10 mouse cellular contexts compared by ENCODE assay signal in genomic region chr7:78884139-78884538, GRCm38 (mm10). TPM values are rescaled to one million over a fixed set of nuclear protein-coding genes. Genes with fewer than 3 reads are reported as not detected.
DNase-seq lines count a peak whose midpoint lies in the region; ATAC-seq lines count a peak whose summit lies in the region.
"Had no signal": no experiment of that assay in that cellular context is flagged by ENCODE, and none has a peak within 500 bp of the region (broad histone marks: within the 10 kb centered on the region; RNA-seq: fewer than 3 reads in every experiment).

No protein-coding gene starts in this region.

- peak overlapping the region; percentile 67 for H3K9ac ChIP-seq in midbrain, embryonic 16.5 days (ENCODE audit: low read depth, low read length)

- H3K27me3 ChIP-seq in hindbrain, embryonic 10.5 days (ENCODE audit: insufficient read depth, poor library complexity, severe bottlenecking) = peaks cover 63% of the 10 kb centered on the region
- H3K27me3 ChIP-seq in midbrain, embryonic 16.5 days (ENCODE audit: control insufficient read depth, insufficient read depth, low read depth, low read length) = no peaks in the 10 kb centered on the region

- H3K4me1 ChIP-seq in hindbrain, embryonic 10.5 days (replicated peaks) = peaks cover 64% of the 10 kb centered on the region
- peaks cover 45% of the 10 kb centered on the region for H3K4me1 ChIP-seq in midbrain, embryonic 16.5 days (ENCODE audit: control insufficient read depth, insufficient read depth, low read length)

- H3K4me3 ChIP-seq in hindbrain, embryonic 10.5 days = peak overlapping the region; percentile 33
- peak overlapping the region; percentile 75 for H3K4me3 ChIP-seq in midbrain, embryonic 16.5 days (ENCODE audit: low read depth, low read length)

- peak overlapping the region; percentile 61 for H3K4me2 ChIP-seq in midbrain, embryonic 16.5 days (ENCODE audit: low read length)

- H3K27ac ChIP-seq in hindbrain, embryonic 10.5 days = peak overlapping the region; percentile 68
- peak overlapping the region; percentile 95 for H3K27ac ChIP-seq in midbrain, embryonic 16.5 days (ENCODE audit: low read length)

- WGBS in hindbrain, embryonic 10.5 days = 7% methylated on average over 6 of the region's 6 CpGs
- WGBS in midbrain, embryonic 16.5 days = 4% methylated on average over 6 of the region's 6 CpGs

- no peaks in the 10 kb centered on the region for H3K9me3 ChIP-seq in hindbrain, embryonic 10.5 days
- no peaks in the 10 kb centered on the region for H3K9me3 ChIP-seq in midbrain, embryonic 16.5 days (replicated peaks; ENCODE audit: control insufficient read depth, low read length, poor library complexity, severe bottlenecking)

- H3K36me3 ChIP-seq in hindbrain, embryonic 10.5 days = no peaks in the 10 kb centered on the region
- H3K36me3 ChIP-seq in midbrain, embryonic 16.5 days (ENCODE audit: control insufficient read depth, insufficient read depth, low read length) = no peaks in the 10 kb centered on the region

- peak; percentile 69 to 73 for DNase-seq in cerebellum, postnatal 10 days
- no peak for DNase-seq in cerebellum, adult 11 months
- peak; percentile 70 for DNase-seq in hindbrain, embryonic 10.5 days (ENCODE audit: low spot score)
- no peak for DNase-seq in adrenal gland, postnatal 14 days
- no peak for DNase-seq in cerebellum, postnatal 4 days (ENCODE audit: low spot score in 2 of 2)
- DNase-seq: cerebellum, adult 18-20 months; kidney, adult 8-10 months had no signal

- ATAC-seq in common myeloid progenitor, adult 5-6 weeks (replicated peaks; ENCODE audit: low read depth, poor library complexity, severe bottlenecking) = 0 out of 2 replicates have a peak, but pooled peaks have one; percentile 23
- peak; percentile 63 for ATAC-seq in midbrain, embryonic 16.5 days
- ATAC-seq in erythroblast, adult 5-6 weeks (replicated peaks; ENCODE audit: low FRiP score, poor library complexity, severe bottlenecking) = no peak

RNA-seq across cellular contexts. Expression of gene Aen, which starts 11.5 kb away (rescaled TPM):
- total RNA-seq in common myeloid progenitor, adult 5-6 weeks (2017) = 28.7 and 48.2 TPM in 2 replicates
- polyA plus RNA-seq in hindbrain, embryonic 10.5 days (2016; fragmentation: Nextera tagmentation; extraction: Ambion mirVana) = 59.0 and 73.4 TPM in 2 replicates
- polyA plus RNA-seq in midbrain, embryonic 16.5 days (2015; fragmentation: Nextera tagmentation; extraction: Ambion mirVana) = 48.5 and 54.0 TPM in 2 replicates
- 0.96 and 4.6 TPM in 2 replicates for total RNA-seq in erythroblast, adult 5-6 weeks (2015; ENCODE audit: low replicate concordance)
- total RNA-seq in erythroblast, adult 5-6 weeks (2017; ENCODE audit: low replicate concordance) = 10.0 and 17.6 TPM in 2 replicates
- total RNA-seq in adrenal gland, postnatal 14 days (2021) = 31.8 and 35.3 TPM in 2 replicates

RNA-seq across cellular contexts. Expression of gene Isg20, which starts 29.1 kb away (rescaled TPM):
- total RNA-seq in common myeloid progenitor, adult 5-6 weeks (2017) = 27.0 and 29.5 TPM in 2 replicates
- polyA plus RNA-seq in hindbrain, embryonic 10.5 days (2016; fragmentation: Nextera tagmentation; extraction: Ambion mirVana) = 0.57 and 0.63 TPM in 2 replicates
- polyA plus RNA-seq in midbrain, embryonic 16.5 days (2015; fragmentation: Nextera tagmentation; extraction: Ambion mirVana) = 1.1 and 2.7 TPM in 2 replicates
- 792 and 830 TPM in 2 replicates for total RNA-seq in erythroblast, adult 5-6 weeks (2015; ENCODE audit: low replicate concordance)
- total RNA-seq in erythroblast, adult 5-6 weeks (2017; ENCODE audit: low replicate concordance) = 550 and 581 TPM in 2 replicates
- total RNA-seq in adrenal gland, postnatal 14 days (2021) = 16.9 and 19.6 TPM in 2 replicates

RNA-seq across cellular contexts. Expression of gene Det1, which starts 37.1 kb away (rescaled TPM):
- 16.2 and 17.6 TPM in 2 replicates for total RNA-seq in common myeloid progenitor, adult 5-6 weeks (2017)
- 20.9 and 21.2 TPM in 2 replicates for polyA plus RNA-seq in hindbrain, embryonic 10.5 days (2016; fragmentation: Nextera tagmentation; extraction: Ambion mirVana)
- polyA plus RNA-seq in midbrain, embryonic 16.5 days (2015; fragmentation: Nextera tagmentation; extraction: Ambion mirVana) = 14.0 and 14.1 TPM in 2 replicates
- total RNA-seq in erythroblast, adult 5-6 weeks (2015; ENCODE audit: low replicate concordance) = 7.3 and 8.6 TPM in 2 replicates
- 3.9 and 6.8 TPM in 2 replicates for total RNA-seq in erythroblast, adult 5-6 weeks (2017; ENCODE audit: low replicate concordance)
- 11.4 and 14.5 TPM in 2 replicates for total RNA-seq in adrenal gland, postnatal 14 days (2021)

Comparison
In these comparisons a context has a peak if more than half of its experiments do, and no peak if none do; other contexts are left out.
1. DNase-seq: peak in cerebellum, postnatal 10 days (2 of 2) and hindbrain, embryonic 10.5 days (single experiment); none in cerebellum, adult 11 months (single experiment), adrenal gland, postnatal 14 days (single experiment) and cerebellum, postnatal 4 days (0 of 2).
2. RNA of gene Isg20, which starts 29.1 kb away (total RNA-seq): 550 to 830 TPM in erythroblast, adult 5-6 weeks; 27.0 to 29.5 TPM in common myeloid progenitor, adult 5-6 weeks and 16.9 to 19.6 TPM in adrenal gland, postnatal 14 days; every median in the first group is over 10 times any median in the second.